Mouse (Mus musculus): ENCODE results near the gene Gm9733.
"Not testable (repeated sequence)": the region's sequence is repeated elsewhere in the genome, so short reads cannot be mapped to it uniquely, and the experiment has no call there.

Gm9733 gene

DNA sequence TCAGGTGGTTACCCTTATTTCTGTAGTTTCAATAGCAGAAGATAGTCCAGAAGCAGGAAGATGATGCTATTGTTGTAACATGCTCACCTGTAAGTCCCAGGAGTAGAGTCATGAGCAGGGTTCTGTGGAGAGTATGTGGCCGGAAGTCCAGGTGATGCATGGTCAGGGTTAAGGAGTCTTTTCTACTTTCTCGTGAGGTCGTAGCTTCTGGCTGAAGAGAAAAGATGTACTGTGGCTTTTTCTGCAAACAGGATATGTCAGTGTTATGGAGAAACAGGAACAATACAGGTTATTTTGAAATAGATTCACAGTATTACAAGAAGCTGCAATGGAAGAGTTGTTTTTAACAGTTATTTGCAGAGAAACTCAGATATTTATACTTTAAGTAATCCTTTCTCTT lies at the start of gene Gm9733:
Gene Gm9733, minus strand, starts transcription at position 240 of the 400 bp plus-strand sequence.
- no peak for DNase-seq

GRCm38 (mm10) chr3:15355690-15356089 lies 23.6 kb upstream of the Gm9733 start:
- DNase-seq = not testable (repeated sequence)

GRCm38 (mm10) chr3:15350318-15350717 lies 18.2 kb upstream of the Gm9733 start:
- DNase-seq = not testable (repeated sequence)

GRCm38 (mm10) chr3:15345606-15346005 lies 13.5 kb upstream of the Gm9733 start:
- DNase-seq = not testable (repeated sequence)

- DNase-seq = no peak
Observed at GRCm38 (mm10) chr3:15340287-15340686, 8.2 kb upstream of the Gm9733 start.

DNA sequence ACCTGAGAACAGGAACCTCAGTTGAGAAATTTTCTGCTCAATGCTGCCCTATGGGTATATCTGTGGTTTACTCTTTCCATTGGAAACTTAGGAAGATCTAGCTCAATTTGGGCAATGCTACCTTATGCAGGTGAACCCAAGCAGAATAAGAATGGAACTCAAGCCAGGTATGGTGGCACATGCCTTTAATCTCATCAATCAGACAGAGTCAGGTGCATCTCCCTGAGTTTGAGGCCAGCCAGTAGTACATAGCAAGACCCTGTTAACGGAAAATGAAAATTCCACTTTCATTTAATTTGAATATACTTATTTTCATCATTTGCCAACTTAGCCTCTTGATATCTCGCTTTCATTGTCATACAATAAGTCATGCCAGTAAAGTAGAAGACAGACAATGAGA lies 2.1 kb upstream of the Gm9733 start:
- no peak for DNase-seq

GRCm38 (mm10) chr3:15331545-15331944 lies 557 bp downstream of the Gm9733 start:
- no peak for DNase-seq

- no peak for DNase-seq
Observed at GRCm38 (mm10) chr3:15329549-15329948, 2.6 kb downstream of the Gm9733 start.

DNA sequence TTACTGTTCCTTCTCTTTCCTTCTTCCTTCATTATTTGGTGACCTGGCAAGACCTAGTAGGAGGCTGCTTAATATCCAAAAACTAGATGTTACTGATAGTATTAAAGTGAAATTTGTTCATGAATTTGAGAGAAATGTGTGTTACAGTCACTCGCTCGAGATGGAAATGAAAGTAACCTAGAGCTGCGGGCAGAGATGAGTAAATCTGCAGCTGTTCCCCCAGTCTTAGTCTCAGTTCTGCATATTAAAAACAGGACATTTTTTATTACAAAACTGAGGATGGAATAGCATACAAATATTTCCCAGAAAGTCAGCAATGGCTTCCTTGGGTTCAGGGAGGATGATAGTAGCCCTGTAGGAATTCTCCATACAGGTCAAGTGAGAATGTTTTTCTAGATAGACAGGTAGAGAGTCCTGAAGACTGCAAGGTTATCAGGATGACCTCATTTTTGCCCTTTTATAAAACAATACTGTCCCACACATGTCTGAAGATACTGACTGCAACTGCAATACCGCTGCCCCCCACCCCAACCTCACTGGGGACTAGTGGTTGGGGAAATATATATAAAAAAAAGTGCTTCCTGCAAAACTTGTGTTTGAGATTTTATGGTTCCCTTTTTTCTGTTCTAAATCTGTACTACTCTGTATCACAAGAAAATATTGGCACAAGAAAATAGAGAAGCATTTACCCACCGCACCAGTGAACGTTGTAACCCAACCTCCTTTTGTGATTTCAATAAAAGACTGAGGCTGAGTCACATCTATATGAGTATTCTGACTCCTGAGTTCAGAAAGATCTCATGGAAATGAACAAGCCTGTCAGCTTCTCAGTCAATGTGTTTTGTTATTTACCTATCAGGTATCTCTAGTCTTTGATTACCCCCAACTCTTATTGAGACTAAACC lies 47.4 kb downstream of the Gm9733 start:
- no peak for DNase-seq

- DNase-seq = no peak
Observed at GRCm38 (mm10) chr3:15275899-15276526, 56.1 kb downstream of the Gm9733 start.

DNA sequence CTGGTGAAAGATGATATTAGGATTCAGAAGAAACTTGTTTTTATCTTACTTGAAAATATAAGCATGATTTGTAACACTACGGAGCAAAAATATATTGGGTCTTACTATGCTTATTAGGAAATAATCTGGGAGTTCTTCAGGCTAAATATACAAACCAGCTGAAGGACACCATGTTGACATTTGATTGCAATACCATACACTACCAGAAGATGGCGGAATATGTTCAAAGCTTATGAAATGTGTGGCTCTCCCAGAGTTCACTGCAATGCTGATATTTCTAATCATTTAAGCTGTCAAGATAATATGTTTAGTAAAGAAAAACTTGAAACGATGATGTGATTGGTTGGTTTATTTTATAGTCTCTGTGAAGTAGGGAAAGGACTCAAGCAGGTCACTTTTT lies 67.7 kb downstream of the Gm9733 start:
- no peak for DNase-seq

GRCm38 (mm10) chr3:15255726-15256125 lies 76.4 kb downstream of the Gm9733 start:
- DNase-seq = no peak

Measured in cerebellum, adult 11 months (tissue).